Mouse (Mus musculus) forebrain, embryonic 12.5 days (tissue): ENCODE results near the gene Gramd1c. TPM values are rescaled to one million over a fixed set of nuclear protein-coding genes. Genes with fewer than 3 reads are reported as not detected.
A peak's percentile ranks its signal among the peaks of the same experiment; 100 is the strongest.

Experiments used
- ATAC-seq: fragments of 200-750 bp; cut with Nextera tagmentation; 2 replicates; pipeline ENCODE4 v1.8.0; 2017; ENCODE audit warnings: moderate TSS enrichment; ENCODE audit not compliant: low FRiP score
- H3K27ac ChIP-seq: fragments of 300-500 bp; sonication (generic); 2 replicates; pipeline ENCODE4 v1.5.1; 2016; ENCODE audit warnings: mild to moderate bottlenecking
- H3K27me3 ChIP-seq: fragments of 300-500 bp; sonication (generic); 2 replicates; pipeline ENCODE4 v1.6.1; 2016; ENCODE audit warnings: mild to moderate bottlenecking
- H3K36me3 ChIP-seq: fragments of 300-500 bp; sonication (generic); replicated peaks from 2 replicates; pipeline ENCODE4 v1.6.1; 2016; ENCODE audit warnings: mild to moderate bottlenecking
- H3K4me1 ChIP-seq: fragments of 300-500 bp; sonication (generic); 2 replicates; pipeline ENCODE4 v1.6.1; 2016
- H3K4me2 ChIP-seq: fragments of 300-500 bp; sonication (generic); 2 replicates; pipeline ENCODE4 v1.6.1; 2016; ENCODE audit warnings: mild to moderate bottlenecking, moderate library complexity
- H3K4me3 ChIP-seq: fragments of 300-500 bp; sonication (generic); replicated peaks from 2 replicates; pipeline ENCODE4 v1.5.1; 2016; ENCODE audit warnings: mild to moderate bottlenecking
- H3K9ac ChIP-seq: fragments of 300-500 bp; sonication (generic); 2 replicates; pipeline ENCODE4 v1.6.1; 2016; ENCODE audit warnings: mild to moderate bottlenecking
- H3K9me3 ChIP-seq: fragments of 300-500 bp; sonication (generic); 2 replicates; pipeline ENCODE4 v1.6.1; 2016
- WGBS: fragments of 180-500 bp; shearing (Covaris S2); methylation state at CpG from one replicate; pipeline ENCODE4 v1.1.7; 2016; 5-methylcytosine and 5-hydroxymethylcytosine counted together
- polyA plus RNA-seq: library from polyadenylated mRNA; unstranded; fragments of >200 nt; fragmentation: Nextera tagmentation; extraction: Ambion mirVana; gene quantifications from 2 replicates; pipeline ENCODE4 v1.2.1, GENCODE M21; 2016

Gramd1c gene
- polyA plus RNA-seq, 1 experiment from 2014 or later = 3.9 TPM

DNA sequence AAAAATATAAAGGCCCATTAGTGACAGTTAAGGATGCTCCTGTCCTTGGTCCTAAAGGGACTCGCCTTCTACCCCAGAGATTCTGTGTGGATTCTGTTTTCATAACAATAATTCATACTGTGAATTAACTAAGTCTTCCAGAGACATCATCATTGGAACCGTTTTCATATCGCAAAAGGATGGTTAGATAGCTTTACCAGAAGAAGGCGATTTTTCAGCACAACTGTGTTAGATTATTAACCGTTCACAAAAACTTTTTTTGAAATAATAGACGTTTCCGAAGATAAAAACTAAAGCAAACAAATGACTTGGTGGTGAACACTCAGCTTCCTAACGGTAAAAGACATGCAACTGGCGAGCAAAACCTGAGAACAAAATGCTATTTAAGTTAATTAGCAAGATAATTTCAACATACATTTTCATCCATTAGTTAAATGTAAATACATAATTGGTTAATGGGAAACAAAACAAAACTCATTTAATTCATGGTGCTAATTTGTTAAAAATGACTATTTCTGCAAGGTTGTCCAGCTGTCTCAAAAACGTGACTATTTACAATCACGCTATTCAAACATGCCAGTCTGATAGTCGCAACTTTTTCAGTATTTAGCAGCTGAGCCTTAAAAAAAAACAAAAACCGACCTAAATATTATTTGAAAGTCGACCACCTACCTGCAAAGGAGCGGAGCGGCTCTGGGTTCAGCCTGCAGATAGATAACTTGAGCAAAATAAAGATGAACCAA lies 47.6 kb downstream of the Gramd1c start:
- Histone ChIP-seq H3K27me3 (no peaks in the 10 kb centered on the region), H3K9me3 (no peaks in the 10 kb centered on the region), H3K4me2 (peak overlapping the region; percentile 16; the same call in 1 of the 2 replicates), H3K4me3 (no peak overlapping the region), H3K36me3 (no peaks in the 10 kb centered on the region), H3K9ac (no peak overlapping the region), H3K4me1 (no peaks in the 10 kb centered on the region), H3K27ac (no peak overlapping the region)
- 69% methylated on average over 16 of the region's 16 CpGs for WGBS
- ATAC-seq = no peak

DNA sequence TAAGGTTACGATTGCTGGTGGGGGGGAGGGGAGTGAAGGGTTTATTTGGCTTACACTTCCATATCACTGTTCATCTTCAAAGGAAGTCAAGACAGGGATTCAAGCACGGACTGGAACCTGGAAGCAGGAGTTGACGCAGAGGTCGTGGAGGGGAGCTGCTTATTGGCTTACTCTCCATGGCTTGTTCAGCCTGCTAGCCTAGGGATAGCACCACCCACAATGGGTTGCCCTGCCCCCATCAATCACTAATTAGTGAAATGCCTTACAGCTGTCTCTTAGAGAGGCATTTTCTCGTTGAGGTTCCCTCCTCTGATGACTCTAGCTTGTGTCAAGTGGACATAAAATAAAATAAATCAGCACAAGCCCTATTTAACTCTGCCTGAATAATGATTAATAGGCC lies 52.1 kb downstream of the Gramd1c start:
- no peak overlapping the region for H3K4me3 ChIP-seq
- H3K4me1 ChIP-seq = no peaks in the 10 kb centered on the region
- H3K4me2 ChIP-seq = no peak overlapping the region
- ATAC-seq = no peak
- H3K27ac ChIP-seq = no peak overlapping the region
- H3K36me3 ChIP-seq = no peaks in the 10 kb centered on the region
- no peak overlapping the region for H3K9ac ChIP-seq
- 69% methylated on average over 5 of the region's 5 CpGs for WGBS
- no peaks in the 10 kb centered on the region for H3K27me3 ChIP-seq
- no peaks in the 10 kb centered on the region for H3K9me3 ChIP-seq

DNA sequence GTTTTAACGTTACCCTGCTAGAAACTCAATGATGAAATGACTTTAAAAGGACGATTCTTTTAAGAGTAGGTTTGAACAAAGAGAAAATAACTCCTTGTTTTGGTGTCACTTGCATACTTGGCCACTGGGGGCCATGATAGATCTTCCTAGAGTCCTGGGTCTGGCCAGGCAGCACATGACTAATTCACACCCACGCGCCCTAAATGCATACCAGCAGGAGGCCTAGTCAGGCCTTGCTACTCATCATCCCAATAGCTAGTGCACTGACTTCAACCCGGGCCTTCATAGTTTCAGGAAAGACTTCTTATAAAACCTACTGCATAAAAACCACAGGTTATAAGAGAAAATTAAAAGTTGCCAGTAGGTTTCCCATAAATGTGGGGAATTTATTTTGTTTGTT lies 61.1 kb downstream of the Gramd1c start:
- Histone ChIP-seq H3K27me3 (no peaks in the 10 kb centered on the region), H3K9ac (no peak overlapping the region), H3K4me3 (no peak overlapping the region), H3K4me1 (no peaks in the 10 kb centered on the region), H3K4me2 (no peak overlapping the region), H3K36me3 (no peaks in the 10 kb centered on the region), H3K9me3 (no peaks in the 10 kb centered on the region), H3K27ac (no peak overlapping the region)
- no peak for ATAC-seq
- 76% methylated on average over 5 of the region's 5 CpGs for WGBS

DNA sequence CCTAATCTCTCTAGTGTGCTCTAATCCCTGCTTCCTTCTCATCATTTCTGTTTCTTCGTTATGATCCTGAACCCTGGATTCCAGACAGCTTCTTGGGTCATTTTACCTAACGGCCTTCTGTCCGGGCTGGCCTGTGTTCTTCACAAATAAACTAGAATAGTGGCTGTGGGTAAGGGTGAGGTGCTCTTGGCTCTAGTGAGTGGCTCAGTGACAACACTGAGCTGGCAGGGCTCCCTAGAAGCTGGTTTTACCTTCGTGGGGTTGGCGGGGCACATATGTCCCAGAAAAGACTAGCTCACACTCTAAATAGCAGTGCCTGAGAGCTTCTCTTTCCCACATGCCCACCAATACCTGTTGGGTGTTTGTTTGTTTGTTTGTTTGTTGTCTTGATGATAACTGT lies 63.6 kb downstream of the Gramd1c start:
- WGBS = 71% methylated on average over 5 of the region's 5 CpGs
- Histone ChIP-seq H3K9ac (no peak overlapping the region), H3K9me3 (no peaks in the 10 kb centered on the region), H3K4me2 (no peak overlapping the region), H3K4me3 (no peak overlapping the region), H3K36me3 (no peaks in the 10 kb centered on the region), H3K4me1 (no peaks in the 10 kb centered on the region), H3K27me3 (no peaks in the 10 kb centered on the region), H3K27ac (no peak overlapping the region)
- no peak for ATAC-seq

DNA sequence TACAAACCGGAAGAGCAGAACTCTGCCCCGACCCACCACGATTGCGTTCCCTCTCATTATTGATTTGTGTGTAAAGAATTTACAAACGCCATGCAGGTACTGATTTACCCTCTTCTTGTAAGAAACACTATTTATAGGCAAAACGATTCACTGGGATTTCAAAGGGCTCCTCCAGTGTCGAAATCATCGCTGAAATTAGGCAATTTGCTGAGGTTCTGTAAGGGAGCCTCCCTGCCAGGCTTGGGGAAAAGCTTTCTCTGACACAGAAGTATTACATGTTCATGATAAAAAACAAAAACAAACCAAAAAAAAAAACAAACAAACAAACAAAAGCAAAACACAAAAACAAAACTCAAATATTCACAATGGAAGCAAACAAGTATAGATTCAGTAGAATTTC lies 64.0 kb downstream of the Gramd1c start:
- no peak for ATAC-seq
- H3K4me3 ChIP-seq = no peak overlapping the region
- no peak overlapping the region for H3K4me2 ChIP-seq
- no peaks in the 10 kb centered on the region for H3K4me1 ChIP-seq
- H3K27me3 ChIP-seq = no peaks in the 10 kb centered on the region
- H3K9ac ChIP-seq = no peak overlapping the region
- no peaks in the 10 kb centered on the region for H3K9me3 ChIP-seq
- H3K36me3 ChIP-seq = no peaks in the 10 kb centered on the region
- 83% methylated on average over 8 of the region's 8 CpGs for WGBS
- no peak overlapping the region for H3K27ac ChIP-seq

DNA sequence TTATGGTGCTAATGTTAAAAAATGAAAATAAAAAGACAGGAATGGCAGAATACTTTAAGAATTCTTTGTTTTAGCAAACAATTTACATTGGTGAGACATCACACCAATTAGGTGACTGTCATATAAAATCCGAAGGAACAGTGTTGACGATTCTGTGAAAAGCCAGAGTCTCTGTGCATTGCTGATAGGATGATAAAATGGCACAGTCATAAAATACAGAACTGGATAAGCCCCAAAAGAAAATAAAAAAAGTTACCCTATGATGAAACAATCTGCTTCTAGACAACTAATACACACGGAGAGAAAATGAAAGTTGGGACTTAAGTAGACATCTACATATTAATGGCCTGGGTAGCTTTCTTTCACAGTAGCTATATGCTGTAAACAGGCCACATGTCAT lies 68.5 kb downstream of the Gramd1c start:
- Histone ChIP-seq H3K9ac (no peak overlapping the region), H3K4me1 (no peaks in the 10 kb centered on the region), H3K36me3 (no peaks in the 10 kb centered on the region), H3K27me3 (no peaks in the 10 kb centered on the region), H3K9me3 (no peaks in the 10 kb centered on the region), H3K27ac (no peak overlapping the region), H3K4me3 (no peak overlapping the region), H3K4me2 (no peak overlapping the region)
- WGBS = 88% methylated on average over 3 of the region's 3 CpGs
- no peak for ATAC-seq

DNA sequence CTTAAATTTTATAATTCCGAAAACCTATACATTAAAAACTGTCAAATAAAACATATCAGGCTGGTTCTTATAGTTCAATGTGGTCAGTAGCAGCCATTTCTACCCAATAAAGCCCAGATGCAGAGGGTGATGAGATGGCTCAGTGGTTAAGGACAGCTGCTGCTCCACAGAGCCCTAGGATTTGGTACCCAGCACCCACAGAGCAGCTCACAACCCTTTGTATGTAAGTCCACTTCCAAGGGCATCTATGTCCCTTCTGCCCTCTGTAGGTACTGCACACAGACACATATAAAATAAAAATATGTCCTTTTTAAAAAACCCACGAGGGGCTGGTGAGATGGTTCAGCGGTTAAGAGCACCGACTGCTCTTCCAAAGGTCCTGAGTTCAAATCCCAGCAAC lies 76.8 kb downstream of the Gramd1c start:
- Histone ChIP-seq H3K4me2 (no peak overlapping the region), H3K27me3 (no peaks in the 10 kb centered on the region), H3K36me3 (no peaks in the 10 kb centered on the region), H3K9ac (no peak overlapping the region), H3K4me1 (no peaks in the 10 kb centered on the region), H3K9me3 (no peaks in the 10 kb centered on the region), H3K4me3 (no peak overlapping the region), H3K27ac (no peak overlapping the region)
- 96% methylated on average over 4 of the region's 4 CpGs for WGBS
- ATAC-seq = no peak

DNA sequence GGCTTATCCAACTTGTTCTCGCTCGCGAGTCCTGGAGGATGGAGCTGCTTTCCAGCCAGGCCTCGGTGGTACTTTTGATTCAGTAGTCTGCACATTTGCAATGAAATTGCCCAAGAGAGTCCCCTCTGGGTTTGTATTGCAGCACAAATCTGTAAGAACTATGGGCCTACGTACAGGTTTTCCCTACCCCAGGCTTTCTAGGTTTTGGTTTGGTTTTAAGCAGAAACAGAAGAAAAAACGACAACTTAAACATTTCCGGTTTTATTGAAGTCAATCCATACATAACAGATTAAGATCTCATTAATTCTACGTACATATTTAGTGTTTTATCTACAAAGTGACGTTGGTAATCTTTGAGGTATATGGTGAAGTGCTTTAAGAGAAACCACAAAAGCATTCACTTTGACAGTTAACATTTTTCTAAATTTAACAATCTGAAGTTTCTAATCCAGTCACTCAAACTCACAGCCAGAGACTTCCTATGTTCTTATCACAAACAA lies 83.0 kb downstream of the Gramd1c start:
- ATAC-seq = no peak
- Histone ChIP-seq H3K4me1 (peaks cover 8% of the 10 kb centered on the region; the same call in 1 of the 2 replicates), H3K27ac (no peak overlapping the region), H3K27me3 (peaks cover 39% of the 10 kb centered on the region), H3K36me3 (no peaks in the 10 kb centered on the region), H3K9ac (peak overlapping the region; percentile 65), H3K4me3 (peak overlapping the region; percentile 73), H3K4me2 (peak overlapping the region; percentile 99), H3K9me3 (no peaks in the 10 kb centered on the region)
- WGBS = 29% methylated on average over 9 of the region's 9 CpGs

DNA sequence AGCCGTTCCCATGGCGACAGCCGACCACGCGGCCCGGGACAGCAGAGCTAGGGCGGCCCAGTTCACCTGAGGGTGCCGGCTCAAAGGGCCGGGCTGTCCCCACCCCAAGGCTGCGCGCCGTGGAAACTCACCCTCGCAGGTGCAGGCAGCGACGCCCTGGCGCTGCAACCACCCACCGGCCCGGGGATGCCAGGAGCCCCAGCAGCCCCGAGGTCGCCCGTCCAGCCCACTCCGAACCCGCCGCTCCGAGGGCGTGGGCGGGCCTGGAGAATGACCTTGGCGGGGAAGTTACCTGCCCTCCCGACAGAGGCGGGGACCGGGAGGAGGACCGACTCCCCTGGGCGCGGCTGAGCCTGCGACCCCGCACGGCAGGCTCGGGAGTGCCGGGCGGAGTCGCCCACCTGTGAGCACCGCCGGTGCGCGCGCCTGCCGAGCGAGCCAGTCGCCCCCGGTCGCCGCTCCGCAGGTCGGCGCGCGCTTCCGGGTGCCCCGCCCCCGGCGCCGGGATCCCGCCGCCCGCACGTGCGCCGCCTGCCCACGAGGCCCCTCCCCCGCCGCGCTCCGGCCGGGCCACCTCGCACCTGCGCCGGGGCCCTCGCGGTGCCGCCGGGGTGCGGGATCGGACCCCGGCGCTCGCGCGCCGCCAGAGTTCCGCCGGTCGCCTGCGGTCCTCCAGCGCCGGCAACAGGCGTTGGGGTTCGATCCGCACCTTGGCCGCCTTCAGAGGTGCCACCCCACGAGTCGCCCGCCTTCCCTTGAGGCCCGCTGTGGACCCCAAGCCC lies 83.6 kb downstream of the Gramd1c start, which contains the start of gene Zdhhc23:
Zdhhc23 (minus strand) TSS at position 464 of the 782 bp plus-strand sequence.
- H3K4me2 ChIP-seq = peak within 1 kb of the TSS; percentile 99
- peaks cover 8% of the 10 kb centered on the region; the same call in 1 of the 2 replicates for H3K4me1 ChIP-seq
- H3K4me3 ChIP-seq = peak within 1 kb of the TSS; percentile 73
- H3K27me3 ChIP-seq = peaks cover 39% of the 10 kb centered on the region
- H3K9ac ChIP-seq = peak within 1 kb of the TSS; percentile 65
- peak; percentile 84 for ATAC-seq
- H3K36me3 ChIP-seq = no peaks in the 10 kb centered on the region
- no peaks in the 10 kb centered on the region for H3K9me3 ChIP-seq
- WGBS = under 1% methylated on average over 74 of the region's 103 CpGs
- H3K27ac ChIP-seq = no peak within 1 kb of the TSS

DNA sequence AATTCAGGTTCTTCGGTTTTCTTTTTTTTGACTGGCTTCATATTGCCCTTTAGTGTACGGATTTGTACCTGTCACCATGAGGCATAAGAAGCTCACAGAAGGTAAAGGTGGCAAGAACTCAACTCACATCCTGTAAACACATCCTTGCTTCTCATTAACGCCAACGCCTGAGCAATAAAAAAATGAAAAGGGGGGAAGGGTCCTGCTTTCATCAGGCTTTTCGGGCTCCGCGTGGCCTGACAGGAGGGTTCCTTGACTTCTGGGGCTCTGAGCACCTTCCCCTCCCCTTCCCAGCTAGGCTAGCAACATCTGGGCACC lies 84.2 kb downstream of the Gramd1c start:
- no peaks in the 10 kb centered on the region for H3K36me3 ChIP-seq
- H3K9me3 ChIP-seq = no peaks in the 10 kb centered on the region
- peak overlapping the region; percentile 65 for H3K9ac ChIP-seq
- 14% methylated on average over 7 of the region's 7 CpGs for WGBS
- H3K27me3 ChIP-seq = peaks cover 39% of the 10 kb centered on the region
- ATAC-seq = no peak
- peaks cover 8% of the 10 kb centered on the region; the same call in 1 of the 2 replicates for H3K4me1 ChIP-seq
- H3K4me3 ChIP-seq = peak overlapping the region; percentile 73
- H3K27ac ChIP-seq = no peak overlapping the region
- H3K4me2 ChIP-seq = peak overlapping the region; percentile 99

DNA sequence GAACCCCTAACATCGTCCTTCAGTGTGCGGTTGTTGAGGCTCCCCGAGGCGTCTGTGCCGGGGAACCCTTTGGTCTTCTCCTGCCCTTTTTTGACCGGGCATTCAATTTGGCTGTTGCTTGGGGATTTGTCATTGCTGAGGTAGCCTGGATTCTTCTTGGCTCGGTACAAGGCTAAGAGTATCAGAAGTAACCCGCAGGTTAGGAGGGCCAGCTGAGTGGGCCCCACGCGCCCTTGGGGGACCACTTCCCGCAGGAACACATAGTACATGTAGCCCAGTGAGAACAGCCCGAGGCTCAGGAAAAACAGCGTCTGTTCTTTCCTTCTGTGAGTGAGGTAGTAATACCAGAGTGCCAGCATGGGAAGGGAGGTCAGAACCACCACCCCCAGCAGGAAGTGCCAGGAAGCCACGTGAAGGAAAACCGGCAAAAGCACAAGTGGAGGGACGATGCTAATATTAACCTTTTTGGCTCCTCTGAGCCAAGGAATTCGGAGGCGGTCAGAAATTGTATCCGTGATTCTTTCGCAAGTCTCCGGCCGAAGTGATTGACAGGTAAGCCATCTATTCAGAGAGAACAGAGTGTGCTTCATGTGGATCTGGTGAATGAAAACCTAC lies 89.4 kb downstream of the Gramd1c start:
- no peaks in the 10 kb centered on the region for H3K36me3 ChIP-seq

DNA sequence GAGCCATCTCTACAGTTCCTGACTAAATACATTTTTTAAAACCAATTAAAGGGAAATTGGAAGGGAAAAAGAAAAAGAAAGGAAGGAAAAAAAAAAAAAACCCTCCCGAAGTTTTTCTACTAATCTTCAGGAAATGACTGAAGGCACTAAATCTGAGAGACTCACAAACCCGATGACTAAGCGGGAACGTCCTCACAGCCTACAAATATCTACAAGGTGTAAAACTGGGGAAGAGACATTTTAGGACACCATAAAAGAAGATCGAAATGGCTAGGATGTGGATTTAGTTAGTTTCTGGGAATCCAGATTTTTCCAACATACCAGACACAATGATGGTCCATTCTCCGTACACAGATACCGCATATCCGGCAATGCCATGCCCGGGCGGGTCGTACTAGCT lies 90.0 kb downstream of the Gramd1c start:
- no peak overlapping the region for H3K4me2 ChIP-seq
- no peaks in the 10 kb centered on the region for H3K36me3 ChIP-seq
- 95% methylated on average over 11 of the region's 11 CpGs for WGBS
- no peak overlapping the region for H3K4me3 ChIP-seq
- H3K9ac ChIP-seq = no peak overlapping the region
- no peak for ATAC-seq
- H3K27me3 ChIP-seq = peaks cover 14% of the 10 kb centered on the region; the same call in 1 of the 2 replicates
- no peaks in the 10 kb centered on the region for H3K9me3 ChIP-seq
- no peak overlapping the region for H3K27ac ChIP-seq
- no peaks in the 10 kb centered on the region for H3K4me1 ChIP-seq

More for the DNA sequence above, 89.4 kb downstream of the Gramd1c start:
- 78% methylated on average over 22 of the region's 22 CpGs for WGBS
- Histone ChIP-seq H3K4me1 (no peaks in the 10 kb centered on the region), H3K4me2 (no peak overlapping the region), H3K27me3 (peaks cover 19% of the 10 kb centered on the region), H3K4me3 (no peak overlapping the region), H3K9me3 (no peaks in the 10 kb centered on the region), H3K9ac (no peak overlapping the region), H3K27ac (no peak overlapping the region)
- no peak for ATAC-seq
